Mouse (Mus musculus) heart, adult 2 months (tissue): ENCODE measurements around the gene Fam57b. TPM values are rescaled to one million over a fixed set of nuclear protein-coding genes. Genes with fewer than 3 reads are reported as not detected.

ENCODE experiments used
- DNase-seq, 2 experiments: peaks; one replicate each; pipeline ENCODE4 v3.0.0; 2021
- H3K27ac ChIP-seq: fragments of 200-600 bp; 2 replicates; pipeline ENCODE4 v1.8.1; 2022
- H3K27me3 ChIP-seq: fragments of 200-500 bp; 2 replicates; pipeline ENCODE4 v1.6.1; 2012; ENCODE audit warnings: mild to moderate bottlenecking, low read length, inconsistent platforms, mixed read lengths; ENCODE audit not compliant: control insufficient read depth, insufficient read depth
- H3K36me3 ChIP-seq: fragments of 200-500 bp; 2 replicates; pipeline ENCODE4 v1.6.1; 2012; ENCODE audit warnings: low read length, inconsistent platforms; ENCODE audit not compliant: control insufficient read depth, insufficient read depth
- H3K4me1 ChIP-seq: fragments of 200-500 bp; 2 replicates; pipeline ENCODE4 v1.6.1; 2011; ENCODE audit warnings: low read length; ENCODE audit not compliant: control insufficient read depth, insufficient read depth
- H3K4me3 ChIP-seq: fragments of 200-600 bp; 2 replicates; pipeline ENCODE4 v1.8.1; 2022
- H3K79me2 ChIP-seq: fragments of 200-500 bp; replicated peaks from 2 replicates; pipeline ENCODE4 v1.6.1; 2012; ENCODE audit warnings: mild to moderate bottlenecking, inconsistent platforms, low read length, moderate library complexity, mixed read lengths; ENCODE audit not compliant: control insufficient read depth, insufficient read depth
- H3K9ac ChIP-seq: fragments of 200-500 bp; 2 replicates; pipeline ENCODE4 v1.6.1; 2012; ENCODE audit warnings: low read depth, mild to moderate bottlenecking, control low read depth, inconsistent platforms, low read length, mixed read lengths
- CTCF ChIP-seq: fragments of 200-600 bp; IDR thresholded peaks from 2 replicates; pipeline ENCODE4 v1.8.1; 2022; ENCODE audit warnings: antibody characterized with exemption, mild to moderate bottlenecking, moderate library complexity
- EP300 ChIP-seq: fragments of 200-500 bp; IDR thresholded peaks from 2 replicates; pipeline ENCODE4 v1.6.1; 2011; ENCODE audit warnings: low read depth, low read length, control low read depth; ENCODE audit not compliant: insufficient read depth
- POLR2A ChIP-seq: fragments of 200-500 bp; IDR thresholded peaks from 2 replicates; pipeline ENCODE4 v1.6.1; 2011; ENCODE audit warnings: mild to moderate bottlenecking, low read depth, low read length, control low read depth; ENCODE audit not compliant: insufficient read depth
- WGBS: fragments of 180-500 bp; shearing (Covaris S2); methylation state at CpG from one replicate; pipeline ENCODE4 v1.1.7; 2018; 5-methylcytosine and 5-hydroxymethylcytosine counted together
- intact Hi-C: fragments of 180-260 bp; cut with DNase I; formaldehyde crosslinking; loops from one replicate; pipeline ENCODE4 v1.15.1; 2025
- polyA plus RNA-seq: library from polyadenylated mRNA; depleted of rRNA; stranded (reverse); fragments of >200 nt; gene quantifications from 2 replicates; pipeline ENCODE4 v1.2.3, GENCODE M21; 2012; rRNA removed
- total RNA-seq, 2 experiments: library from RNA; stranded (reverse); gene quantifications; 2 replicates each; pipeline ENCODE4 v1.2.3; 2021

The Fam57b gene
- total and polyA plus RNA-seq, 3 experiments, result 7.4 to 12.8 (median 8.8) TPM

- H3K4me3 ChIP-seq, result no peak overlapping the region
- no peak for DNase-seq
Measured at GRCm38 (mm10) chr7:126869780-126870519, 72.5 kb downstream of the Fam57b start.

GRCm38 (mm10) chr7:126870520-126870891 lies 73.0 kb downstream of the Fam57b start:
- no peak for TF ChIP-seq POLR2A
- no peak for TF ChIP-seq CTCF
- no peak for TF ChIP-seq EP300
- Histone ChIP-seq H3K79me2 (no peaks in the 10 kb centered on the region), H3K4me3 (no peak overlapping the region), H3K36me3 (no peaks in the 10 kb centered on the region; the same call in 1 of the 2 replicates), H3K9ac (no peak overlapping the region), H3K4me1 (no peaks in the 10 kb centered on the region), H3K27me3 (no peaks in the 10 kb centered on the region), H3K27ac (no peak overlapping the region)
- DNase-seq, result no peak
- WGBS, result 88% methylated on average over 2 of the region's 2 CpGs
- intact Hi-C loops, result no loop called here

More at GRCm38 (mm10) chr7:126869780-126870519, 72.5 kb downstream of the Fam57b start:
- 82% methylated on average over 23 of the region's 23 CpGs for WGBS
- Histone ChIP-seq H3K36me3 (no peaks in the 10 kb centered on the region), H3K27ac (no peak overlapping the region; the same call in 1 of the 2 replicates), H3K79me2 (no peaks in the 10 kb centered on the region), H3K27me3 (no peaks in the 10 kb centered on the region), H3K4me1 (no peaks in the 10 kb centered on the region), H3K9ac (no peak overlapping the region)
- TF ChIP-seq EP300 (no peak), POLR2A (no peak), CTCF (no peak)
- intact Hi-C loops, result loop anchor here (10.0 kb wide), 1 partner anchor 365 kb away; the partner anchor contains the start of gene Atxn2l

- H3K27me3 ChIP-seq, result no peaks in the 10 kb centered on the region
- H3K4me1 ChIP-seq, result peaks cover 4% of the 10 kb centered on the region
- peaks cover 26% of the 10 kb centered on the region for H3K36me3 ChIP-seq
- no peak for DNase-seq
- TF ChIP-seq CTCF (no peak), POLR2A (no peak), EP300 (no peak)
- 94% methylated on average over 1 of the region's 1 CpGs for WGBS
- no peak overlapping the region for H3K9ac ChIP-seq
- no peak overlapping the region for H3K27ac ChIP-seq
- H3K79me2 ChIP-seq, result 0 out of 2 replicates have a peak, but pooled peaks cover 4% of the 10 kb centered on the region
- H3K4me3 ChIP-seq, result no peak overlapping the region
- intact Hi-C loops, result no loop called here
Measured at GRCm38 (mm10) chr7:126877239-126877638, 79.8 kb downstream of the Fam57b start.

Other genes with a start within 250 kb of the Fam57b start
Only the 30 nearest of the 33 such genes appear.
- under 1 TPM; 0.32 to 0.39 TPM for gene Apobr, start 212.7 kb upstream of the Fam57b start, total RNA-seq
- gene Apobr, start 212.7 kb upstream of the Fam57b start, polyA plus RNA-seq, result 0.47 and 1.1 TPM in 2 replicates
- 10 to 100 TPM; 12.8 to 12.9 TPM for gene Cln3, start 211.9 kb upstream of the Fam57b start, total RNA-seq
- gene Cln3, start 211.9 kb upstream of the Fam57b start, polyA plus RNA-seq, result 30.0 and 33.2 TPM in 2 replicates
- not detected for gene Il27, start 202.7 kb upstream of the Fam57b start, total RNA-seq
- not detected in 2 replicates for gene Il27, start 202.7 kb upstream of the Fam57b start, polyA plus RNA-seq
- 1 to 10 TPM; 4.8 to 6.5 TPM for gene Nupr1, start 166.8 kb upstream of the Fam57b start, total RNA-seq
- gene Nupr1, start 166.8 kb upstream of the Fam57b start, polyA plus RNA-seq, result 10.5 and 13.9 TPM in 2 replicates
- gene Sgf29, start 148.4 kb upstream of the Fam57b start, total RNA-seq, result 10 to 100 TPM; 21.6 to 23.4 TPM
- 23.7 and 25.5 TPM in 2 replicates for gene Sgf29, start 148.4 kb upstream of the Fam57b start, polyA plus RNA-seq
- 10 to 100 TPM; 34.1 to 34.3 TPM for gene Sult1a1, start 121.2 kb upstream of the Fam57b start, total RNA-seq
- gene Sult1a1, start 121.2 kb upstream of the Fam57b start, polyA plus RNA-seq, result 53.6 and 56.6 TPM in 2 replicates
- gene Bola2, start 102.3 kb upstream of the Fam57b start, total RNA-seq, result 10 to 100 TPM; 49.7 to 63.7 TPM
- gene Bola2, start 102.3 kb upstream of the Fam57b start, polyA plus RNA-seq, result 25.9 and 29.1 TPM in 2 replicates
- 1 to 10 TPM; 3.6 to 3.9 TPM for gene Slx1b, start 101.9 kb upstream of the Fam57b start, total RNA-seq
- 7.8 and 10.3 TPM in 2 replicates for gene Slx1b, start 101.9 kb upstream of the Fam57b start, polyA plus RNA-seq
- 10 to 100 TPM in 1 of 2 experiments, 1 to 10 TPM in 1; 9.8 to 12.1 TPM for gene Coro1a, start 89.9 kb upstream of the Fam57b start, total RNA-seq
- 22.2 and 33.7 TPM in 2 replicates for gene Coro1a, start 89.9 kb upstream of the Fam57b start, polyA plus RNA-seq
- gene Mapk3, start 38.1 kb upstream of the Fam57b start, total RNA-seq, result 10 to 100 TPM; 45.9 to 53.1 TPM
- gene Mapk3, start 38.1 kb upstream of the Fam57b start, polyA plus RNA-seq, result 111 and 120 TPM in 2 replicates
- gene Gdpd3, start 31.3 kb upstream of the Fam57b start, total RNA-seq, result 1 to 10 TPM; 1.3 TPM
- gene Gdpd3, start 31.3 kb upstream of the Fam57b start, polyA plus RNA-seq, result 4.3 and 75.7 TPM in 2 replicates
- gene Ypel3, start 20.7 kb upstream of the Fam57b start, total RNA-seq, result 10 to 100 TPM; 60.2 to 89.9 TPM
- gene Ypel3, start 20.7 kb upstream of the Fam57b start, polyA plus RNA-seq, result 115 and 144 TPM in 2 replicates
- gene Tbx6, start 16.2 kb upstream of the Fam57b start, total RNA-seq, result under 1 TPM; 0.44 to 0.66 TPM
- 2.3 and 2.9 TPM in 2 replicates for gene Tbx6, start 16.2 kb upstream of the Fam57b start, polyA plus RNA-seq
- gene Ppp4c, start 5.2 kb upstream of the Fam57b start, total RNA-seq, result 10 to 100 TPM; 31.8 to 31.9 TPM
- gene Ppp4c, start 5.2 kb upstream of the Fam57b start, polyA plus RNA-seq, result 65.6 and 99.5 TPM in 2 replicates
- not detected for gene 4930451I11Rik, start 34.0 kb downstream of the Fam57b start, total RNA-seq
- not detected in 2 replicates for gene 4930451I11Rik, start 34.0 kb downstream of the Fam57b start, polyA plus RNA-seq
- not detected for gene Doc2a, start 49.7 kb downstream of the Fam57b start, total RNA-seq
- gene Doc2a, start 49.7 kb downstream of the Fam57b start, polyA plus RNA-seq, result not detected in 2 replicates
- gene Hirip3, start 64.3 kb downstream of the Fam57b start, total RNA-seq, result 1 to 10 TPM; 5.7 to 6.3 TPM
- 3.6 and 4.4 TPM in 2 replicates for gene Hirip3, start 64.3 kb downstream of the Fam57b start, polyA plus RNA-seq
- 10 to 100 TPM; 16.8 to 18.3 TPM for gene Ino80e, start 64.7 kb downstream of the Fam57b start, total RNA-seq
- 25.9 and 29.6 TPM in 2 replicates for gene Ino80e, start 64.7 kb downstream of the Fam57b start, polyA plus RNA-seq
- 10 to 100 TPM; 37.4 to 39.8 TPM for gene Taok2, start 87.0 kb downstream of the Fam57b start, total RNA-seq
- gene Taok2, start 87.0 kb downstream of the Fam57b start, polyA plus RNA-seq, result 43.1 and 44.7 TPM in 2 replicates
- gene Tmem219, start 125.2 kb downstream of the Fam57b start, total RNA-seq, result 10 to 100 TPM in 1 of 2 experiments, 1 to 10 TPM in 1; 8.6 to 12.0 TPM
- gene Tmem219, start 125.2 kb downstream of the Fam57b start, polyA plus RNA-seq, result 27.1 and 33.6 TPM in 2 replicates
- gene Kctd13, start 131.2 kb downstream of the Fam57b start, total RNA-seq, result 1 to 10 TPM; 6.7 TPM
- gene Kctd13, start 131.2 kb downstream of the Fam57b start, polyA plus RNA-seq, result 12.7 and 13.7 TPM in 2 replicates
- not detected for gene Asphd1, start 151.9 kb downstream of the Fam57b start, total RNA-seq
- 0.08 and 0.29 TPM in 2 replicates for gene Asphd1, start 151.9 kb downstream of the Fam57b start, polyA plus RNA-seq
- 1 to 10 TPM; 5.6 to 6.1 TPM for gene Sez6l2, start 152.9 kb downstream of the Fam57b start, total RNA-seq
- 5.0 and 5.4 TPM in 2 replicates for gene Sez6l2, start 152.9 kb downstream of the Fam57b start, polyA plus RNA-seq
- 10 to 100 TPM; 44.4 to 45.9 TPM for gene Cdipt, start 178.2 kb downstream of the Fam57b start, total RNA-seq
- gene Cdipt, start 178.2 kb downstream of the Fam57b start, polyA plus RNA-seq, result 133 and 170 TPM in 2 replicates
- gene Cdiptos, start 178.4 kb downstream of the Fam57b start, total RNA-seq, result under 1 TPM in 1 of 2 experiments, not detected in 1; 0.39 TPM
- gene Cdiptos, start 178.4 kb downstream of the Fam57b start, polyA plus RNA-seq, result 2.0 and 2.5 TPM in 2 replicates
- 10 to 100 TPM; 50.4 to 59.1 TPM for gene Mvp, start 217.0 kb downstream of the Fam57b start, total RNA-seq
- 48.8 and 50.7 TPM in 2 replicates for gene Mvp, start 217.0 kb downstream of the Fam57b start, polyA plus RNA-seq
- gene Pagr1b, start 218.8 kb downstream of the Fam57b start, total RNA-seq, result not detected
- not detected in 2 replicates for gene Pagr1b, start 218.8 kb downstream of the Fam57b start, polyA plus RNA-seq
- gene Pagr1a, start 219.7 kb downstream of the Fam57b start, total RNA-seq, result 10 to 100 TPM; 12.8 to 21.4 TPM
- gene Pagr1a, start 219.7 kb downstream of the Fam57b start, polyA plus RNA-seq, result 3.6 and 4.3 TPM in 2 replicates
- gene Gm42742, start 223.4 kb downstream of the Fam57b start, total RNA-seq, result 10 to 100 TPM; 15.9 to 25.8 TPM
- gene Gm42742, start 223.4 kb downstream of the Fam57b start, polyA plus RNA-seq, result 21.7 and 24.3 TPM in 2 replicates
- under 1 TPM; 0.63 to 0.77 TPM for gene Prrt2, start 223.5 kb downstream of the Fam57b start, total RNA-seq
- gene Prrt2, start 223.5 kb downstream of the Fam57b start, polyA plus RNA-seq, result 5.7 and 8.0 TPM in 2 replicates